Mouse (Mus musculus): Measurements from ENCODE around the gene Ank3.

Ank3 gene

GRCm38 (mm10) chr10:69925285-69926157, 526.9 kb downstream of the Ank3 start:
- peak overlapping the region; percentile 81 for H3K4me3 ChIP-seq (replicated peaks; ENCODE audit: low read length)
- no peak for TF ChIP-seq POU5F1 (IDR thresholded peaks at IDR 0.05; ENCODE audit: borderline replicate concordance, low read length)
- no peak for TF ChIP-seq NANOG (IDR thresholded peaks at IDR 0.05; ENCODE audit: borderline replicate concordance, low read length)
- no peak for TF ChIP-seq CTCF (conservative IDR thresholded peaks at IDR 0.05; ENCODE audit: low read length)
- H3K4me1 ChIP-seq (replicated peaks; ENCODE audit: low read depth, low read length), result peaks cover 46% of the 10 kb centered on the region
- H3K9me3 ChIP-seq (ENCODE audit: low read length), result no peaks in the 10 kb centered on the region
- H3K27me3 ChIP-seq (ENCODE audit: insufficient read depth, low read length), result peaks cover 5% of the 10 kb centered on the region; the same call in 1 of the 2 replicates
- H3K36me3 ChIP-seq (ENCODE audit: insufficient read depth, low read length), result no peaks in the 10 kb centered on the region

DNA sequence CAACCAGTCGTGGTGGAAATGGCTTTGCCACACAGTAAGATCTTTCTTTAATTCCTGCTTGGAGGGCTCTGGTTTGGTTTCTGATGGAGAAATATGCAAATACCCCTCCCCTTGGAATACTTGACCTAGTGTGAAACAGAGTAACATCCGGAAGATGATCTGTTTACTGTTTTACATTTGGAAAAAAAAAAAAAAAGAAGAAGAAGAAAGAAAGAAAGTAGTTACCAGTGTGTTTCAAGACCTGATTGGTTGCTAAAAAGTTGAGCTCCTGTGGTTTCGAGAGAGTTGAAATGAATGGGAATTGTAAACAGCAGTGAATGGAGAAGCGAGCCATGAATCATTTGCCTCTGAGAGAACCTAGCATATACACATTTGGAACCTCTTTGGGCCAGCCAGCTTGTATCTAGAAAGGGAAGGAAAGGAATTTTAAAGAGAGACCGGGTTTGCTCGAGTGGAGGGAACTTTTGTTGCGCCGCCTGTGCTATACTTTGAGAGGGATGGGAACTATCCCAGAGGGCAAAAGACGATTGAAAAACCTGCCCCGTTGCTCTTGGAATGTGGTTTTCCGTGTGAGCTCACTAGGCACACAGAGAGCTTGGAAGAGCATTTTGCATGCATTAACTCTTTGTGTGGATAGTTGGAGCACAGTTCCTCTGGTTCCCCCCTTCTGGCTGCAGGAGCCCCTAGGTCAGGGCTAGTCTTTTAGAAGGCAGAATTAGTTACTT, 527.7 kb downstream of the Ank3 start:
- no peak for TF ChIP-seq POU5F1 (IDR thresholded peaks at IDR 0.05; ENCODE audit: borderline replicate concordance, low read length)
- TF ChIP-seq NANOG (IDR thresholded peaks at IDR 0.05; ENCODE audit: borderline replicate concordance, low read length), result no peak
- no peak for TF ChIP-seq CTCF (conservative IDR thresholded peaks at IDR 0.05; ENCODE audit: low read length)
- H3K36me3 ChIP-seq (ENCODE audit: insufficient read depth, low read length), result no peaks in the 10 kb centered on the region
- H3K9me3 ChIP-seq (ENCODE audit: low read length), result no peaks in the 10 kb centered on the region
- peak overlapping the region; percentile 81 for H3K4me3 ChIP-seq (replicated peaks; ENCODE audit: low read length)
- peaks cover 2% of the 10 kb centered on the region; the same call in 1 of the 2 replicates for H3K27me3 ChIP-seq (ENCODE audit: insufficient read depth, low read length)
- peaks cover 46% of the 10 kb centered on the region for H3K4me1 ChIP-seq (replicated peaks; ENCODE audit: low read depth, low read length)

DNA sequence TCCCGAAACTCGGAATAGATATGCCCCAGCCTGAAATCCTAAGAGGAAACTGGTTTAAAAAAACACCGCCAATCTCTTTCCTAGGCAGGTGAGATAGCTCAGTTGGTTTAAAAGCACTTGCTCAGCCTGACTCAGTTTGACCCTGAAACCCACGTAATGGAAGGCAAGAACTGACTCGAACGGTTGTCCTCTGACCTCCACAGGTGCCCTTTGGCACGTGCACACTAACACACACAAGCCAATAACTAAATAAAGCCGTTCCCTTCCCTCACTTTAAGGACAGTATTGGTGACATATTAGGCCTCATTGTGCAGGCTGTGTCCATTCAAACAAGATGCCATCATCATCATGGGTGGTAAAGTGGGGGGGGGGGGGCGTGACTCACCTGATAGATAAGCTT, 528.4 kb downstream of the Ank3 start:
- H3K36me3 ChIP-seq (ENCODE audit: insufficient read depth, low read length), result no peaks in the 10 kb centered on the region
- no peak for TF ChIP-seq POU5F1 (IDR thresholded peaks at IDR 0.05; ENCODE audit: borderline replicate concordance, low read length)
- no peak for TF ChIP-seq CTCF (conservative IDR thresholded peaks at IDR 0.05; ENCODE audit: low read length)
- no peak for TF ChIP-seq NANOG (IDR thresholded peaks at IDR 0.05; ENCODE audit: borderline replicate concordance, low read length)

DNA sequence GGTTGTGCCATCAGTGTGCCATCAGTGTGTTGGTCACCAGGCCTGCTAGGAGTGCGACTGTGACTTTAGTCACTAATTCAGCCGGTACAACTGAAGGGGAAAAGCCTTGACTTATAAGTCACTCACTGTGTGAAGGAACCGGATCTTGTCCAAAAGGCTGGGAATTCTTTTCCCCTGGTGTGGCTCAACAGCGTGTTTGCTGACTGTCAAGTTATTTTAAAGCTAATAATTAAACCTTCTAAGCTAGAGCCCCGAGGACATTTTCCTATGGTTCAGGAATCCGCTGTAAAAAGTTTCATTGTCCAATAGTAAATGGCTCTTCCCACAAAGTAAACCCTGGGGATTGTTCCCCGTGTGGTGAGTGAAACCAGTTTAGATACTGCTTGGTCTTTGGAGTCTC, 529.8 kb downstream of the Ank3 start:
- TF ChIP-seq CTCF (conservative IDR thresholded peaks at IDR 0.05; ENCODE audit: low read length) (no peak), POU5F1 (IDR thresholded peaks at IDR 0.05; ENCODE audit: borderline replicate concordance, low read length) (no peak), NANOG (IDR thresholded peaks at IDR 0.05; ENCODE audit: borderline replicate concordance, low read length) (no peak)
- H3K36me3 ChIP-seq (ENCODE audit: insufficient read depth, low read length), result no peaks in the 10 kb centered on the region
- H3K27me3 ChIP-seq (ENCODE audit: insufficient read depth, low read length), result no peaks in the 10 kb centered on the region
- H3K4me1 ChIP-seq (replicated peaks; ENCODE audit: low read depth, low read length), result peaks cover 43% of the 10 kb centered on the region
- no peaks in the 10 kb centered on the region for H3K9me3 ChIP-seq (ENCODE audit: low read length)
- no peak overlapping the region for H3K4me3 ChIP-seq (replicated peaks; ENCODE audit: low read length)

More for the DNA sequence above, 528.4 kb downstream of the Ank3 start:
- Histone ChIP-seq H3K27me3 (ENCODE audit: insufficient read depth, low read length) (no peaks in the 10 kb centered on the region), H3K4me1 (replicated peaks; ENCODE audit: low read depth, low read length) (peaks cover 46% of the 10 kb centered on the region), H3K4me3 (replicated peaks; ENCODE audit: low read length) (peak overlapping the region; percentile 81), H3K9me3 (ENCODE audit: low read length) (no peaks in the 10 kb centered on the region)

GRCm38 (mm10) chr10:69930503-69930902, 531.9 kb downstream of the Ank3 start:
- Histone ChIP-seq H3K4me3 (replicated peaks; ENCODE audit: low read length) (no peak overlapping the region), H3K9me3 (ENCODE audit: low read length) (no peaks in the 10 kb centered on the region), H3K27me3 (ENCODE audit: insufficient read depth, low read length) (no peaks in the 10 kb centered on the region), H3K4me1 (replicated peaks; ENCODE audit: low read depth, low read length) (peaks cover 25% of the 10 kb centered on the region), H3K36me3 (ENCODE audit: insufficient read depth, low read length) (no peaks in the 10 kb centered on the region; the same call in 1 of the 2 replicates)
- TF ChIP-seq CTCF (conservative IDR thresholded peaks at IDR 0.05; ENCODE audit: low read length), result no peak
- TF ChIP-seq NANOG (IDR thresholded peaks at IDR 0.05; ENCODE audit: borderline replicate concordance, low read length), result no peak

GRCm38 (mm10) chr10:69936443-69937067, 538.0 kb downstream of the Ank3 start:
- TF ChIP-seq NANOG (IDR thresholded peaks at IDR 0.05; ENCODE audit: borderline replicate concordance, low read length), result no peak
- TF ChIP-seq CTCF (conservative IDR thresholded peaks at IDR 0.05; ENCODE audit: low read length), result no peak
- no peak for TF ChIP-seq POU5F1 (IDR thresholded peaks at IDR 0.05; ENCODE audit: borderline replicate concordance, low read length)
- Histone ChIP-seq H3K4me1 (replicated peaks; ENCODE audit: low read depth, low read length) (0 out of 2 replicates have a peak, but pooled peaks cover 7% of the 10 kb centered on the region), H3K27me3 (ENCODE audit: insufficient read depth, low read length) (no peaks in the 10 kb centered on the region), H3K9me3 (ENCODE audit: low read length) (no peaks in the 10 kb centered on the region), H3K36me3 (ENCODE audit: insufficient read depth, low read length) (no peaks in the 10 kb centered on the region; the same call in 1 of the 2 replicates), H3K4me3 (replicated peaks; ENCODE audit: low read length) (no peak overlapping the region)

GRCm38 (mm10) chr10:69937291-69937921, 538.8 kb downstream of the Ank3 start:
- no peak overlapping the region for H3K4me3 ChIP-seq (replicated peaks; ENCODE audit: low read length)
- no peaks in the 10 kb centered on the region for H3K27me3 ChIP-seq (ENCODE audit: insufficient read depth, low read length)
- H3K36me3 ChIP-seq (ENCODE audit: insufficient read depth, low read length), result no peaks in the 10 kb centered on the region; the same call in 1 of the 2 replicates
- TF ChIP-seq NANOG (IDR thresholded peaks at IDR 0.05; ENCODE audit: borderline replicate concordance, low read length), result no peak
- no peak for TF ChIP-seq CTCF (conservative IDR thresholded peaks at IDR 0.05; ENCODE audit: low read length)
- no peaks in the 10 kb centered on the region for H3K9me3 ChIP-seq (ENCODE audit: low read length)
- peaks cover 10% of the 10 kb centered on the region for H3K4me1 ChIP-seq (replicated peaks; ENCODE audit: low read depth, low read length)

DNA sequence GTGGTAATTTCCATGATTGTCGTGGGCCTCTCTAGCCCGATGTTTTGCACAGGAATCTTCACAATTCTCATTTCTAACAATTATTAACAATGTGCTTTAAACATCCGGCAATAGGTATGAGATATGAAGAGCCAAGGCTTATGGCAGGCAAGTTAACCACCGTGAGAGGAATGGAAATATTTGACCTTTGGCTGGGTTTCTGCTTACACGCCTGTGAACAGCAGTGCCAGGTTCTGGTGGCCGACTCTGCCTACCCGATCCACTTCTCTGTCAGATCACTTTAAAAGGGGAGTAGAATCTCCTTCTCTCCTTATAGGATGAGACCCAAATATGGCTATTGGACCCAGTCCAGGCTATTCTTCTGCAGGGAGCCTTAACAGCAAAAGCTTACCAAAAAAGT, 540.6 kb downstream of the Ank3 start:
- TF ChIP-seq NANOG (IDR thresholded peaks at IDR 0.05; ENCODE audit: borderline replicate concordance, low read length) (no peak), CTCF (conservative IDR thresholded peaks at IDR 0.05; ENCODE audit: low read length) (no peak), POU5F1 (IDR thresholded peaks at IDR 0.05; ENCODE audit: borderline replicate concordance, low read length) (no peak)
- Histone ChIP-seq H3K9me3 (ENCODE audit: low read length) (no peaks in the 10 kb centered on the region), H3K27me3 (ENCODE audit: insufficient read depth, low read length) (no peaks in the 10 kb centered on the region), H3K36me3 (ENCODE audit: insufficient read depth, low read length) (no peaks in the 10 kb centered on the region; the same call in 1 of the 2 replicates), H3K4me3 (replicated peaks; ENCODE audit: low read length) (no peak overlapping the region), H3K4me1 (replicated peaks; ENCODE audit: low read depth, low read length) (peaks cover 24% of the 10 kb centered on the region)

Data from E14TG2a.4 (cell line).